Mouse (Mus musculus) testis, adult 2 months (tissue): ENCODE measurements around the gene Hspa4. TPM values are rescaled to one million over a fixed set of nuclear protein-coding genes. Genes with fewer than 3 reads are reported as not detected.
"Not testable (repeated sequence)": the region's sequence is repeated elsewhere in the genome, so short reads cannot be mapped to it uniquely, and the experiment has no call there.

Source experiments
- H3K27ac ChIP-seq: fragments of 200-500 bp; 2 replicates; pipeline ENCODE4 v1.5.1; 2012; ENCODE audit warnings: low read depth, low read length; ENCODE audit not compliant: control insufficient read depth, insufficient read depth
- H3K27me3 ChIP-seq: fragments of 200-500 bp; 2 replicates; pipeline ENCODE4 v1.6.1; 2012; ENCODE audit warnings: mild to moderate bottlenecking, low read length, moderate library complexity; ENCODE audit not compliant: control insufficient read depth, insufficient read depth
- H3K36me3 ChIP-seq: fragments of 200-500 bp; 2 replicates; pipeline ENCODE4 v1.6.1; 2012; ENCODE audit warnings: mild to moderate bottlenecking, low read length; ENCODE audit not compliant: control insufficient read depth, insufficient read depth
- H3K4me1 ChIP-seq: fragments of 200-500 bp; 2 replicates; pipeline ENCODE4 v1.6.1; 2012; ENCODE audit warnings: low read length; ENCODE audit not compliant: control insufficient read depth, insufficient read depth
- H3K4me3 ChIP-seq: fragments of 200-500 bp; 2 replicates; pipeline ENCODE4 v1.5.1; 2012; ENCODE audit warnings: low read depth, mild to moderate bottlenecking, low read length, moderate library complexity, mixed read lengths; ENCODE audit not compliant: control insufficient read depth
- CTCF ChIP-seq: fragments of 200-500 bp; IDR thresholded peaks from 2 replicates; pipeline ENCODE4 v1.5.1; 2012; ENCODE audit warnings: low read depth, mild to moderate bottlenecking, inconsistent platforms, low read length, moderate library complexity; ENCODE audit not compliant: control insufficient read depth, insufficient read depth, insufficient replicate concordance
- POLR2A ChIP-seq: fragments of 200-500 bp; IDR thresholded peaks from 2 replicates; pipeline ENCODE4 v1.6.1; 2012; ENCODE audit warnings: low read depth, mild to moderate bottlenecking, inconsistent platforms, low read length, moderate library complexity; ENCODE audit not compliant: control insufficient read depth
- polyA plus RNA-seq: library from polyadenylated mRNA; depleted of rRNA; stranded (reverse); fragments of >200 nt; gene quantifications from 2 replicates; pipeline ENCODE4 v1.2.3, GENCODE M21; 2012

Gene Hspa4
- polyA plus RNA-seq, 1 experiment = 38.9 TPM

DNA sequence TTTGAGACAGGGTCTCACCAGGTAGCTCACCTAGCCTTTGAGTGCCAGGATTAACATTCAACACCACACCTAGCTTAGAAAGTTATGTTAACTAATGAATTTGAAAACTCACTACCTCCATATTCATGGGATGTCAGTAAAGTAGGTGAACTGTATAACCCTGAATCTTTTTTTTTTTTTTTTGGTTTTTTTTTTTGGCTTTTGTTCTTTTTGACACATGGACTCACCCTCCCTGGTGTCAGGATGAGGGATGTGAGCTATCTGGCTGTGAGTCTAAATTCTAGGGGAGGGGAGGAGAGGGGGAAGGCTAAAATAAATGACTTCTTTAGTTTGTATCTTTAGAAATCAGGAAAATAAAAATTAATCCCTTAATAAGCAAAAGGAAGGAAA is 35.9 kb upstream of the Hspa4 start:
- Histone ChIP-seq H3K27me3 (no peaks in the 10 kb centered on the region), H3K4me3 (no peak overlapping the region), H3K36me3 (peaks cover under 1% of the 10 kb centered on the region; the same call in 1 of the 2 replicates), H3K4me1 (no peaks in the 10 kb centered on the region), H3K27ac (no peak overlapping the region)
- TF ChIP-seq CTCF (no peak), POLR2A (no peak)

DNA sequence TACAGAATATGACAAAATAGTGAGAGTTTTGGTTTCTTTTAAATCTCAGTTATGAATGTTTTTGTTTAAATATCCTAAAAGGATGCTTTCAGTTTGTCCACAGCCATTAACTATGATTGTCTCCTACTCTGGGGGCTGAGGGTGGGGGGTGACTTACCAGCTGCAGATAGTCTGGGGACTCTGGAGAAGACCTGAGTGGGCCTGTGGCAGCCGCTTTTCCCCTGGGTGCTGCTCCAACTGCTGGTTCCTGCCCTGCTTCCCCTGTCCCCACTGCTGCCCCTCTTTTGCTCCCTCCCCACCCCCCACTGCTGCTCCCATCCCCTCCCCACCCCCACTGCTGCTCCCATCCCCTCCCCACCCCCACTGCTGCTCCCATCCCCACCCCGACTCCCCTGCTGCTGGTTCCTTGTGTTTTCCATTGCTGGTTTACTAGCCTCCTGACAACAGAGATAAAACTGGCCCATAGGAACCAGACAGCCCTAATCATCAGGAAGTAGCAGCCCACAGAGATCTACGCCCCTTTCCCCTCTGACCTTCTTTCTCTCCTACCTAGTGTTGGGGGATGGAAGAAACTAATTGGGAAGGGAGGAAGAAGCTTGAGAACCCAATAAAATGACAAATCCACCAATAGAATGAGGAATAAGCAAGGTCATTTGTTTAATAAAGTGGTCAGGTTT is 35.4 kb upstream of the Hspa4 start:
- Histone ChIP-seq H3K4me3 (no peak overlapping the region), H3K27ac (no peak overlapping the region), H3K27me3 (no peaks in the 10 kb centered on the region), H3K4me1 (no peaks in the 10 kb centered on the region), H3K36me3 (peaks cover 2% of the 10 kb centered on the region; the same call in 1 of the 2 replicates)
- TF ChIP-seq CTCF (no peak), POLR2A (no peak)

DNA sequence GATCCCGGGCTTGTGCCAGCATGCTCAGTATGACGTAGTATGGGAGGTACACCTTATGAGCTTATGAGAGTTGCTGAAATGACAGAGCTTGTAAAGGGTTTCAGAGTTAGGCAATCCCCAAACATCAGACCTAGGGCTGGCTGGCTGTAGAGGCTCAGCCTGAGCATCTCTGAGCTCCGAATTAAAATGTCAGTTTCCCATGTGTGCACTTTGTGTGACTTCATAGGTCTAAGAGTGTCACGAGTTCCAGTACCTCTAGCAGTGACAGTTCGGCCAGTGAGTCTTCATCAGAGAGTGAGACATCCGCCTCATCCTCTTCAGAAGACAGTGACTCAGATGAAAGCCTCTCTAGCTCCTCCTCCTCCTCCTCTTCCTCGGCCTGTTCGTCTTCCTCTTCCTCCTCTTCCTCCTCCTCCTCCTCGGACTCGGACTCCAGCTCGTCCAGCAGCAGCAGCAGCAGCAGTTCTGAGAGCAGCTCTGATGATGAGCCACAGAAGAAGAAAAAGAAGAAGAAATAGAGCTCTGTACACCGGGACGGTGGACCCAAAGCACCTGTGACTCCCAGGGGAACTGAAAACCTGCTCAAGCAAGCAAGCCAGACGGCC is 31.9 kb upstream of the Hspa4 start:
- Histone ChIP-seq H3K4me3 (no peak overlapping the region), H3K27ac (no peak overlapping the region), H3K27me3 (no peaks in the 10 kb centered on the region), H3K4me1 (no peaks in the 10 kb centered on the region), H3K36me3 (peaks cover 3% of the 10 kb centered on the region)
- TF ChIP-seq POLR2A (no peak), CTCF (no peak)

DNA sequence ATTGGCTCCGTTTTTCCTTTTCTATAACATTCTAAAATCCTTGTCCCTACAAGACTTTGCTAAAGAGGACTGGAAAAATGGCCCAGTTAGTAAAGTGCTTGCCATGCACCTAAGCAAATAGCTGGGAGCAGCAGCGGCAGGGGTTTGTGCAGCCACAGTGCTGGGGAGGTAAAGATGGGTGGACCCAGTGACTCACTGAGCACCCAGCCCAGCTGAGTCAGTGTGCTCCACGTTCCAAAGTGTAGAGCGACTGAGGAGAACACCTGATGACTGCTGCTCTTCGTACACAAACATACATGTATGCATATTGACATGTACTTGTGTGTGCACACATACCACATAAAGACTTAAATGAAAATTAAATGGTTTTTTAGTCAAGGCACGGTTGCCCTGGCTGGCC is 30.9 kb upstream of the Hspa4 start:
- TF ChIP-seq POLR2A (no peak), CTCF (no peak)
- H3K36me3 ChIP-seq = peaks cover 3% of the 10 kb centered on the region

DNA sequence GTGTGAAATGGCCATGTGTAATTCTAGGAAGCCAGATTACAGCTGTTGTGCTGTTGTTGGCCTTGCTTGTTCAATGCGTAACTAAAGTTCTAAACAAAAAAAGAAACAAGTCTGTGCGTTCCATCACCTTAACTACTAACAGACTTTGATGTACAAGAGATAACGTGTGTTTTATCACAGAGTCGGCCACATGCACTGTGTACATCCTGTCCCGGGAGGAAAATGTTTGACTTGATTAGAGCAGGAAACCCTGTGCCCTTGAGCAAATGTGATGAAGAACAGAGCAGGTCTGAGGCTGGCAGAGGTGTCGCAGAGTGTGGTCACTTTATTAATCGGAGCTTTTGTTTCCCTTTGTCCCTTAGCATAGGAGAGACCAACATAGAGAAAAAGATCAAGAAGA is 30.1 kb upstream of the Hspa4 start:
- Histone ChIP-seq H3K36me3 (peaks cover 3% of the 10 kb centered on the region), H3K27me3 (no peaks in the 10 kb centered on the region), H3K4me3 (no peak overlapping the region), H3K4me1 (no peaks in the 10 kb centered on the region), H3K27ac (no peak overlapping the region)
- TF ChIP-seq POLR2A (no peak), CTCF (no peak)

More for the DNA sequence above, 30.9 kb upstream of the Hspa4 start:
- no peak overlapping the region for H3K4me3 ChIP-seq
- no peaks in the 10 kb centered on the region for H3K27me3 ChIP-seq
- H3K27ac ChIP-seq = no peak overlapping the region
- H3K4me1 ChIP-seq = no peaks in the 10 kb centered on the region

DNA sequence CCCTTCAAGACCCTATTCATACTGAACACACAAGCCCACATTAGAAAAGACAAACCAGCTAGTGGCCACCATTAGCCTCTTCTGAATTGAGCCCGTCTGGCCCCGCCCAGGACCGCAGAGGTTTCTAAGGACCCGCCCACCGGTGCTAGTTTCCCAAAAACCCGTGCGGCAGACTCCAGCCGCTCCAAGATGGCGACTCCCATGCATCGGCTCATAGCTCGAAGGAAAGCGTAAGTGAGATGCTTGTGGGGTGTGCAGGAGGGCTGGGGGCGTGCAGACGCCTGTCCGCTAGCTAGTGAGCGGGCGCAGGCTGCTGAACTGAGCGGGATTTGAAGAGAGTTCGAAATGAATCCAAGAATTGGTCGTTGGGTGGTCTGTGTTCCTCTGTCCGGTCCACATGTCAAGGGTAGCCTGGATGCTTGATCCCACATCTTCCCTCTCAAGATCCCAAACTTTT is 24.3 kb upstream of the Hspa4 start, which contains the start of gene Zcchc10:
Zcchc10 (plus strand) TSS at position 168 of the 457 bp plus-strand sequence.
- no peaks in the 10 kb centered on the region; the same call in 1 of the 2 replicates for H3K4me1 ChIP-seq
- no peaks in the 10 kb centered on the region for H3K27me3 ChIP-seq
- H3K4me3 ChIP-seq = peak within 1 kb of the TSS; percentile 89
- H3K36me3 ChIP-seq = peaks cover 2% of the 10 kb centered on the region; the same call in 1 of the 2 replicates
- peak; percentile 86 for TF ChIP-seq POLR2A
- no peak for TF ChIP-seq CTCF
- H3K27ac ChIP-seq = peak within 1 kb of the TSS; percentile 65

DNA sequence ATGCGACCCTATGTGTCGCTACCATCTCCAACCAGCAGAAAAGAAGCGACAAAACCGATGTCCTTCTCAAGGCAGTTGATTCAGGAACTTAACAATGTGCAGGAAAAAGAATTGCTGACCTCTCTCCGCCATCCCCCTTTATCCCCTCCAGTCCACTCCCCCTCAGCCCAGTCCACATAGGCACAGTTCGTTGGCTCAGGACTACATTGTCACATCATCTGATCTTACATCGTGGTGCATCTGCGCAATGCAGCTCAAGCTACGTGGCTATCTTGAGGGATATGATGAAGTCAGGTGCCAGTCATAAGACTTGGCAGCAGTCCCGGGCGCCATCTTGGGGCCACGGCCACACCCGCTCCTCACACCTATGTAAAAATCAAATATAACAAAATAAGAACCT is 19.6 kb upstream of the Hspa4 start:
- not testable (repeated sequence) for H3K27me3 ChIP-seq

DNA sequence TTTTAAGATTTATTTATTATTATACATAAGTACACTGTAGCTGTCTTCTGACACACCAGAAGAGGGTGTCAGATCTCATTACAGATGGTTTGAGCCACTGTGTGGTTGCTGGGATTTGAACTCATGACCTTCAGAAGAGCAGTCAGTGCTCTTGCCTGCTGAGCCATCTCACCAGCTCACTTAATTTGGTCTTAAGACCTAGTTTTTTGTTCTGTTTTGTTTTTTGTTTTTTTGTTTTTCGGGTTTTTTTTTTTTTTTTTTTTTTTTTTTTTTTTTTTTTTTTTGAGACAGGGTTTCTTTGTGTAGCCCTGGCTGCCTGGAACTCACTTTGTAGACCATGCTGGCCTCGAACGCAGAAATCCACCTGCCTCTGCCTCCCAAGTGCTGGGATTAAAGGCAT is 18.3 kb upstream of the Hspa4 start:
- H3K4me3 ChIP-seq, H3K27ac ChIP-seq, H3K4me1 ChIP-seq, H3K27me3 ChIP-seq, H3K36me3 ChIP-seq: not testable (repeated sequence)

More for the DNA sequence above, 19.6 kb upstream of the Hspa4 start:
- H3K27ac ChIP-seq, H3K4me3 ChIP-seq, H3K4me1 ChIP-seq, H3K36me3 ChIP-seq: not testable (repeated sequence)
